Comparison of ENCODE assay signal across 10 mouse cellular contexts in the genomic region with DNA sequence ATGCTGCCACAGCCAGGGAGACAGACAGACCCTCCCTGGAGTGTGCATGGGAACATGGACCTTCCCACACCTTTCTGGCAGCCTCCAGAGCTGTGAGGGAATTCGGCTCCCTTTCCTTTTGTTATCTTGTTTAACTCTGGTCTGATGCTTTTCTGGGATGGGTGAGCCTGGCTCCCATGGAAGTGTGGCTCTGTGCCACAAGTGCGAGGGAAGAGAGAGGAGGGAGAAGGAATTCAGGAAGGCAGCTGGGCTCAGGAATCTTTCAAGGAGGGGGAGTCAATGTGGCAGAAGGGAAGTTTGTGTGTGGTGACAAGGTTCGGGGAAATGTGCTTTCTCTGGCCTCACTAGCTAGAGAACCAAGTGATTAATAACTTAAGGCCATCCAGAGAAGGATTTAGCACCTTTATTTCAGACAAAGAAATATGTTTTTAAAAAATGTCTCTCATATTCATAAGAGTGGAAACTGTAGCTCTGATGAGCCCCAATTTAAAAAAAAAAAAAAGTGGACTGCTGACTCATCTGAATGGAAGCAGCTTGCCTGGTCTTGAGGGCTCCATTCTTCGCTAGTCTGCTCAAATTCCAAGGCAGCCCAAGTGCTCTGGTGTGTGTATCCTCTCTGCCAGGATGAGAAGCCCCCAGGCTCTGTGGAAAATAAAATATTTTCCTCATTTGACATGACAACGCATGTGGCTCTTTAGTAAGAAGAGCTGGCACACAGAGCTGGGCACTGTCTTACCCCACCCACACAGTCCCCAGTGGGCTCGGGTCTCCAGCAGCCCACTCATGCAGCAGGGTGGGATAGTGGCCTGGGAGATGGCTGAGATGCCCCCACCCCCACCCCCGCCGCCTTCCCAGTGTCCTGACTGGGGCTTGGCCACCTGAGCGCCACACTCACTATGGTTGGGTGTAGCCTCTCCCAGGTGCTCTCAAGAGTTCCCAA.
A peak's percentile ranks its signal among the peaks of the same experiment; 100 is the strongest.
DNase-seq lines count a peak whose midpoint lies in the region; ATAC-seq and TF ChIP-seq lines count a peak whose summit lies in the region.
"Had no signal": no experiment of that assay in that cellular context is flagged by ENCODE, and none has a peak within 500 bp of the region (broad histone marks: within the 10 kb centered on the region; RNA-seq: fewer than 3 reads in every experiment).

No protein-coding gene starts in this region.

- no peak overlapping the region for H3K4me3 ChIP-seq in kidney, postnatal 0 days (replicated peaks; ENCODE audit: low read depth, low read length)
- H3K4me3 ChIP-seq: layer of hippocampus, adult 2 months had no signal

- ATAC-seq in kidney, postnatal 0 days (replicated peaks; ENCODE audit: low FRiP score, low read depth) = no peak

- peak; percentile 91 for DNase-seq in heart, adult 11 months
- DNase-seq in heart, adult 8-10 months (ENCODE audit: low spot score) = no peak
- DNase-seq in ovary, adult 18-20 months (ENCODE audit: low spot score) = peak; percentile 19
- DNase-seq in ovary, postnatal 14 days (ENCODE audit: low spot score) = no peak
- peak; percentile 56 for DNase-seq in kidney, postnatal 0 days (ENCODE audit: low spot score)
- DNase-seq in telencephalon, adult 2 months (ENCODE audit: low read depth, low spot score) = peak; percentile 67
- no peak for DNase-seq in MN1 (ENCODE audit: low spot score)
- DNase-seq in adrenal gland, adult 2 months = no peak
- DNase-seq: cerebellum, postnatal 36 days had no signal

- H3K36me3 ChIP-seq in kidney, postnatal 0 days (ENCODE audit: insufficient read depth, low read length) = no peaks in the 10 kb centered on the region

- no peak overlapping the region for H3K9ac ChIP-seq in kidney, postnatal 0 days (ENCODE audit: low read depth, low read length)

- 0 out of 2 replicates have a peak, but pooled peaks cover 3% of the 10 kb centered on the region for H3K4me1 ChIP-seq in kidney, postnatal 0 days (replicated peaks; ENCODE audit: insufficient read depth, low read length)

- H3K27me3 ChIP-seq in kidney, postnatal 0 days (ENCODE audit: insufficient read depth, low read length) = no peaks in the 10 kb centered on the region

- 56% methylated on average over 9 of the region's 9 CpGs for WGBS in kidney, postnatal 0 days

- H3K9me3 ChIP-seq in kidney, postnatal 0 days (replicated peaks; ENCODE audit: low read length) = no peaks in the 10 kb centered on the region

- H3K4me2 ChIP-seq in kidney, postnatal 0 days (ENCODE audit: low read length) = no peak overlapping the region

- TF ChIP-seq CTCF in kidney, postnatal 0 days (IDR thresholded peaks at IDR 0.05; ENCODE audit: low read depth) = no peak

- no peak overlapping the region for H3K27ac ChIP-seq in kidney, postnatal 0 days
- H3K27ac ChIP-seq: layer of hippocampus, adult 2 months had no signal

Comparison
In these comparisons a context has a peak if more than half of its experiments do, and no peak if none do; other contexts are left out.
1. DNase-seq: peak in heart, adult 11 months (single experiment), ovary, adult 18-20 months (single experiment), kidney, postnatal 0 days (single experiment) and telencephalon, adult 2 months (single experiment); none in heart, adult 8-10 months (single experiment), ovary, postnatal 14 days (single experiment), MN1 (single experiment) and adrenal gland, adult 2 months (single experiment).